9 mouse cellular contexts compared by ENCODE assay signal in genomic region chr17:6019776-6020175, GRCm38 (mm10). TPM values are rescaled to one million over a fixed set of nuclear protein-coding genes. Genes with fewer than 3 reads are reported as not detected.
DNase-seq lines count a peak whose midpoint lies in the region; ATAC-seq and TF ChIP-seq lines count a peak whose summit lies in the region.
"Had no signal": no experiment of that assay in that cellular context is flagged by ENCODE, and none has a peak within 500 bp of the region (broad histone marks: within the 10 kb centered on the region; RNA-seq: fewer than 3 reads in every experiment).

No protein-coding gene starts in this region.

- no peak overlapping the region for H3K4me2 ChIP-seq in kidney, embryonic 14.5 days (replicated peaks; ENCODE audit: low read depth, low read length)
- no peak overlapping the region for H3K4me2 ChIP-seq in hindbrain, embryonic 16.5 days (ENCODE audit: low read length)
- no peak overlapping the region for H3K4me2 ChIP-seq in midbrain, embryonic 13.5 days (replicated peaks)

- H3K9ac ChIP-seq in kidney, embryonic 14.5 days (ENCODE audit: low read depth, low read length) = no peak overlapping the region
- H3K9ac ChIP-seq in ES-Bruce4 (ENCODE audit: low read depth, poor library complexity, severe bottlenecking) = no peak overlapping the region
- no peak overlapping the region for H3K9ac ChIP-seq in hindbrain, embryonic 16.5 days (ENCODE audit: low read depth, low read length)
- no peak overlapping the region for H3K9ac ChIP-seq in midbrain, embryonic 13.5 days (replicated peaks)

- no peak for ATAC-seq in kidney, embryonic 14.5 days (ENCODE audit: low FRiP score, low TSS enrichment)
- peak; percentile 54 for ATAC-seq in granulocyte monocyte progenitor cell, adult 5-6 weeks (replicated peaks; ENCODE audit: poor library complexity, severe bottlenecking)
- ATAC-seq in hindbrain, embryonic 16.5 days = no peak
- no peak for ATAC-seq in midbrain, embryonic 13.5 days

- peak; percentile 72 for DNase-seq in kidney, postnatal 10 days
- peak; percentile 61 to 78 for DNase-seq in adrenal gland, postnatal 36 days
- peak; percentile 65 for DNase-seq in splenic B cell, adult 2 months (ENCODE audit: low read depth, low spot score)

- no peak for TF ChIP-seq EP300 in ES-Bruce4 (IDR thresholded peaks at IDR 0.05; ENCODE audit: insufficient read depth, low read depth, low read length)

- TF ChIP-seq CTCF in ES-Bruce4 (IDR thresholded peaks at IDR 0.05; ENCODE audit: low read depth, low read length) = peak; percentile 73

- H3K27me3 ChIP-seq in kidney, embryonic 14.5 days (ENCODE audit: control insufficient read depth, insufficient read depth, low read length) = no peaks in the 10 kb centered on the region
- no peaks in the 10 kb centered on the region for H3K27me3 ChIP-seq in ES-Bruce4 (ENCODE audit: control insufficient read depth, insufficient read depth, low read length, poor library complexity, severe bottlenecking)
- H3K27me3 ChIP-seq in splenic B cell, adult 2 months (ENCODE audit: control insufficient read depth, insufficient read depth, low read length, poor library complexity, severe bottlenecking) = no peaks in the 10 kb centered on the region
- no peaks in the 10 kb centered on the region for H3K27me3 ChIP-seq in hindbrain, embryonic 16.5 days (replicated peaks; ENCODE audit: control insufficient read depth, insufficient read depth, low read length)
- H3K27me3 ChIP-seq in midbrain, embryonic 13.5 days = no peaks in the 10 kb centered on the region

- H3K27ac ChIP-seq in kidney, embryonic 14.5 days (ENCODE audit: low read depth, low read length) = no peak overlapping the region
- no peak overlapping the region for H3K27ac ChIP-seq in ES-Bruce4 (ENCODE audit: insufficient read depth, low read length)
- no peak overlapping the region for H3K27ac ChIP-seq in hindbrain, embryonic 16.5 days (ENCODE audit: low read depth, low read length)
- H3K27ac ChIP-seq in midbrain, embryonic 13.5 days = no peak overlapping the region

- WGBS in kidney, embryonic 14.5 days = 69% methylated on average over 2 of the region's 2 CpGs
- WGBS in hindbrain, embryonic 16.5 days = 55% methylated on average over 2 of the region's 2 CpGs
- 77% methylated on average over 2 of the region's 2 CpGs for WGBS in midbrain, embryonic 13.5 days

- H3K4me1 ChIP-seq in kidney, embryonic 14.5 days (ENCODE audit: control insufficient read depth, insufficient read depth, low read length) = no peaks in the 10 kb centered on the region
- H3K4me1 ChIP-seq in ES-Bruce4 (ENCODE audit: control insufficient read depth, insufficient read depth, low read length) = no peaks in the 10 kb centered on the region
- no peaks in the 10 kb centered on the region for H3K4me1 ChIP-seq in hindbrain, embryonic 16.5 days (ENCODE audit: control insufficient read depth, insufficient read depth, low read depth, low read length)
- no peaks in the 10 kb centered on the region for H3K4me1 ChIP-seq in midbrain, embryonic 13.5 days (replicated peaks)

- no peak overlapping the region for H3K4me3 ChIP-seq in kidney, embryonic 14.5 days (ENCODE audit: low read length)
- no peak overlapping the region for H3K4me3 ChIP-seq in ES-Bruce4 (ENCODE audit: low read depth, low read length)
- no peak overlapping the region for H3K4me3 ChIP-seq in hindbrain, embryonic 16.5 days (ENCODE audit: low read length)
- no peak overlapping the region for H3K4me3 ChIP-seq in midbrain, embryonic 13.5 days (replicated peaks)
- H3K4me3 ChIP-seq: erythroblast, embryonic 14.5 days had no signal

- H3K36me3 ChIP-seq in kidney, embryonic 14.5 days (ENCODE audit: control insufficient read depth, insufficient read depth, low read length) = no peaks in the 10 kb centered on the region
- no peaks in the 10 kb centered on the region for H3K36me3 ChIP-seq in ES-Bruce4 (ENCODE audit: control insufficient read depth, insufficient read depth, low read length, poor library complexity, severe bottlenecking)
- no peaks in the 10 kb centered on the region for H3K36me3 ChIP-seq in splenic B cell, adult 2 months (ENCODE audit: control insufficient read depth, insufficient read depth, low read length, poor library complexity, severe bottlenecking)
- no peaks in the 10 kb centered on the region for H3K36me3 ChIP-seq in hindbrain, embryonic 16.5 days (ENCODE audit: control insufficient read depth, insufficient read depth, low read length)
- no peaks in the 10 kb centered on the region for H3K36me3 ChIP-seq in midbrain, embryonic 13.5 days

- no peaks in the 10 kb centered on the region for H3K9me3 ChIP-seq in kidney, embryonic 14.5 days (ENCODE audit: control insufficient read depth, low read length)
- no peaks in the 10 kb centered on the region for H3K9me3 ChIP-seq in ES-Bruce4 (replicated peaks; ENCODE audit: control insufficient read depth, insufficient read depth, low read length, poor library complexity, severe bottlenecking)
- H3K9me3 ChIP-seq in hindbrain, embryonic 16.5 days (ENCODE audit: control insufficient read depth, low read length) = no peaks in the 10 kb centered on the region
- H3K9me3 ChIP-seq in midbrain, embryonic 13.5 days = no peaks in the 10 kb centered on the region

- no peak for TF ChIP-seq POLR2A in ES-Bruce4 (IDR thresholded peaks at IDR 0.05; ENCODE audit: insufficient read depth, low read length)

RNA-seq across cellular contexts. Expression of gene Serac1, which starts 59.8 kb away (rescaled TPM):
- polyA plus RNA-seq in kidney, embryonic 14.5 days (2014; fragmentation: Nextera tagmentation; extraction: Ambion mirVana) = 4.3 and 6.6 TPM in 2 replicates
- polyA plus RNA-seq in ES-Bruce4 (2011; ENCODE audit: insufficient read depth, insufficient read length, low read depth, missing spikeins) = 22.6 and 25.8 TPM in 2 replicates
- total RNA-seq in adrenal gland, postnatal 36 days (2021) = 1 to 10 TPM; 6.6 to 7.7 TPM
- 4.3 and 5.0 TPM in 2 replicates for total RNA-seq in granulocyte monocyte progenitor cell, adult 5-6 weeks (2014; fragmentation: Nextera tagmentation)
- 1.9 and 5.5 TPM in 2 replicates for total RNA-seq in granulocyte monocyte progenitor cell, adult 5-6 weeks (2017)
- 11.8 and 12.5 TPM in 2 replicates for polyA plus RNA-seq in hindbrain, embryonic 16.5 days (2015; fragmentation: Nextera tagmentation; extraction: Ambion mirVana)
- 10.9 and 11.4 TPM in 2 replicates for polyA plus RNA-seq in midbrain, embryonic 13.5 days (2015; fragmentation: Nextera tagmentation; extraction: Ambion mirVana)

RNA-seq across cellular contexts. Expression of gene Gtf2h5, which starts 59.8 kb away (rescaled TPM):
- polyA plus RNA-seq in kidney, embryonic 14.5 days (2014; fragmentation: Nextera tagmentation; extraction: Ambion mirVana) = 180 and 218 TPM in 2 replicates
- polyA plus RNA-seq in ES-Bruce4 (2011; ENCODE audit: insufficient read depth, insufficient read length, low read depth, missing spikeins) = 69.7 and 71.4 TPM in 2 replicates
- 10 to 100 TPM; 86.7 to 90.8 TPM for total RNA-seq in adrenal gland, postnatal 36 days (2021)
- total RNA-seq in granulocyte monocyte progenitor cell, adult 5-6 weeks (2014; fragmentation: Nextera tagmentation) = 63.8 and 77.1 TPM in 2 replicates
- total RNA-seq in granulocyte monocyte progenitor cell, adult 5-6 weeks (2017) = 53.3 and 74.9 TPM in 2 replicates
- 201 and 227 TPM in 2 replicates for polyA plus RNA-seq in hindbrain, embryonic 16.5 days (2015; fragmentation: Nextera tagmentation; extraction: Ambion mirVana)
- 202 and 216 TPM in 2 replicates for polyA plus RNA-seq in midbrain, embryonic 13.5 days (2015; fragmentation: Nextera tagmentation; extraction: Ambion mirVana)
